Mouse (Mus musculus): ENCODE measurements around the gene 1190005I06Rik.

1190005I06Rik gene

GRCm38 (mm10) chr8:120571561-120571960, 75.9 kb downstream of the 1190005I06Rik start:
- Histone ChIP-seq H3K4me3 (replicated peaks; ENCODE audit: low read length) (no peak overlapping the region), H3K9me3 (ENCODE audit: low read length) (no peaks in the 10 kb centered on the region), H3K36me3 (ENCODE audit: insufficient read depth, low read length) (peaks cover 100% of the 10 kb centered on the region), H3K4me1 (replicated peaks; ENCODE audit: low read depth, low read length) (peaks cover 100% of the 10 kb centered on the region), H3K27me3 (ENCODE audit: insufficient read depth, low read length) (no peaks in the 10 kb centered on the region)
- TF ChIP-seq NANOG (IDR thresholded peaks at IDR 0.05; ENCODE audit: borderline replicate concordance, low read length) (no peak), POU5F1 (IDR thresholded peaks at IDR 0.05; ENCODE audit: borderline replicate concordance, low read length) (no peak), CTCF (conservative IDR thresholded peaks at IDR 0.05; ENCODE audit: low read length) (no peak)

GRCm38 (mm10) chr8:120569939-120570715, 77.3 kb downstream of the 1190005I06Rik start:
- TF ChIP-seq NANOG (IDR thresholded peaks at IDR 0.05; ENCODE audit: borderline replicate concordance, low read length) (no peak), CTCF (conservative IDR thresholded peaks at IDR 0.05; ENCODE audit: low read length) (peak; percentile 100)
- H3K4me3 ChIP-seq (replicated peaks; ENCODE audit: low read length): no peak overlapping the region
- H3K4me1 ChIP-seq (replicated peaks; ENCODE audit: low read depth, low read length): peaks cover 100% of the 10 kb centered on the region
- no peaks in the 10 kb centered on the region for H3K9me3 ChIP-seq (ENCODE audit: low read length)
- peaks cover 100% of the 10 kb centered on the region for H3K36me3 ChIP-seq (ENCODE audit: insufficient read depth, low read length)
- no peaks in the 10 kb centered on the region for H3K27me3 ChIP-seq (ENCODE audit: insufficient read depth, low read length)

- Histone ChIP-seq H3K4me1 (replicated peaks; ENCODE audit: low read depth, low read length) (peaks cover 100% of the 10 kb centered on the region), H3K9me3 (ENCODE audit: low read length) (no peaks in the 10 kb centered on the region), H3K27me3 (ENCODE audit: insufficient read depth, low read length) (no peaks in the 10 kb centered on the region), H3K36me3 (ENCODE audit: insufficient read depth, low read length) (peaks cover 100% of the 10 kb centered on the region), H3K4me3 (replicated peaks; ENCODE audit: low read length) (0 out of 2 replicates have a peak overlapping the region, but pooled peaks have one; percentile 7)
- TF ChIP-seq CTCF (conservative IDR thresholded peaks at IDR 0.05; ENCODE audit: low read length) (no peak), NANOG (IDR thresholded peaks at IDR 0.05; ENCODE audit: borderline replicate concordance, low read length) (no peak), POU5F1 (IDR thresholded peaks at IDR 0.05; ENCODE audit: borderline replicate concordance, low read length) (no peak)
These were observed 78.3 kb downstream of the 1190005I06Rik start for GRCm38 (mm10) chr8:120569123-120569522.

GRCm38 (mm10) chr8:120568164-120568798, 79.2 kb downstream of the 1190005I06Rik start:
- no peak for TF ChIP-seq CTCF (conservative IDR thresholded peaks at IDR 0.05; ENCODE audit: low read length)
- TF ChIP-seq NANOG (IDR thresholded peaks at IDR 0.05; ENCODE audit: borderline replicate concordance, low read length): no peak
- TF ChIP-seq POU5F1 (IDR thresholded peaks at IDR 0.05; ENCODE audit: borderline replicate concordance, low read length): no peak
- H3K4me3 ChIP-seq (replicated peaks; ENCODE audit: low read length): peak overlapping the region; percentile 50
- peaks cover 100% of the 10 kb centered on the region for H3K4me1 ChIP-seq (replicated peaks; ENCODE audit: low read depth, low read length)
- H3K36me3 ChIP-seq (ENCODE audit: insufficient read depth, low read length): peaks cover 100% of the 10 kb centered on the region
- no peaks in the 10 kb centered on the region for H3K27me3 ChIP-seq (ENCODE audit: insufficient read depth, low read length)
- H3K9me3 ChIP-seq (ENCODE audit: low read length): no peaks in the 10 kb centered on the region

GRCm38 (mm10) chr8:120567731-120568130, 79.7 kb downstream of the 1190005I06Rik start:
- no peak for TF ChIP-seq NANOG (IDR thresholded peaks at IDR 0.05; ENCODE audit: borderline replicate concordance, low read length)
- TF ChIP-seq CTCF (conservative IDR thresholded peaks at IDR 0.05; ENCODE audit: low read length): no peak
- no peak for TF ChIP-seq POU5F1 (IDR thresholded peaks at IDR 0.05; ENCODE audit: borderline replicate concordance, low read length)
- no peaks in the 10 kb centered on the region for H3K9me3 ChIP-seq (ENCODE audit: low read length)
- peak overlapping the region; percentile 50 for H3K4me3 ChIP-seq (replicated peaks; ENCODE audit: low read length)
- peaks cover 100% of the 10 kb centered on the region for H3K36me3 ChIP-seq (ENCODE audit: insufficient read depth, low read length)
- H3K4me1 ChIP-seq (replicated peaks; ENCODE audit: low read depth, low read length): peaks cover 100% of the 10 kb centered on the region
- no peaks in the 10 kb centered on the region for H3K27me3 ChIP-seq (ENCODE audit: insufficient read depth, low read length)

- TF ChIP-seq CTCF (conservative IDR thresholded peaks at IDR 0.05; ENCODE audit: low read length): no peak
- no peak for TF ChIP-seq POU5F1 (IDR thresholded peaks at IDR 0.05; ENCODE audit: borderline replicate concordance, low read length)
- no peak for TF ChIP-seq NANOG (IDR thresholded peaks at IDR 0.05; ENCODE audit: borderline replicate concordance, low read length)
- no peaks in the 10 kb centered on the region for H3K9me3 ChIP-seq (ENCODE audit: low read length)
- peaks cover 100% of the 10 kb centered on the region for H3K4me1 ChIP-seq (replicated peaks; ENCODE audit: low read depth, low read length)
These were observed 80.8 kb downstream of the 1190005I06Rik start for GRCm38 (mm10) chr8:120566681-120567080.

GRCm38 (mm10) chr8:120565151-120565711, 82.2 kb downstream of the 1190005I06Rik start:
- TF ChIP-seq NANOG (IDR thresholded peaks at IDR 0.05; ENCODE audit: borderline replicate concordance, low read length) (no peak), POU5F1 (IDR thresholded peaks at IDR 0.05; ENCODE audit: borderline replicate concordance, low read length) (no peak), CTCF (conservative IDR thresholded peaks at IDR 0.05; ENCODE audit: low read length) (no peak)
- peaks cover 100% of the 10 kb centered on the region for H3K36me3 ChIP-seq (ENCODE audit: insufficient read depth, low read length)
- no peaks in the 10 kb centered on the region for H3K9me3 ChIP-seq (ENCODE audit: low read length)
- peaks cover 100% of the 10 kb centered on the region for H3K4me1 ChIP-seq (replicated peaks; ENCODE audit: low read depth, low read length)
- no peak overlapping the region for H3K4me3 ChIP-seq (replicated peaks; ENCODE audit: low read length)
- no peaks in the 10 kb centered on the region for H3K27me3 ChIP-seq (ENCODE audit: insufficient read depth, low read length)

More at GRCm38 (mm10) chr8:120566681-120567080, 80.8 kb downstream of the 1190005I06Rik start:
- H3K36me3 ChIP-seq (ENCODE audit: insufficient read depth, low read length): peaks cover 100% of the 10 kb centered on the region
- no peaks in the 10 kb centered on the region for H3K27me3 ChIP-seq (ENCODE audit: insufficient read depth, low read length)
- peak overlapping the region; percentile 50; the same call in 1 of the 2 replicates for H3K4me3 ChIP-seq (replicated peaks; ENCODE audit: low read length)

Measured in E14TG2a.4 (cell line).